Mouse (Mus musculus) brain, embryonic 14.5 days (tissue): ENCODE data around the gene Trim67. TPM values are rescaled to one million over a fixed set of nuclear protein-coding genes. Genes with fewer than 3 reads are reported as not detected.

ENCODE experiments used
- DNase-seq: peaks from one replicate; pipeline ENCODE4 v3.0.0-alpha.2; 2011; ENCODE audit warnings: low read depth
- CTCF ChIP-seq: fragments of 200-500 bp; IDR thresholded peaks from 2 replicates; pipeline ENCODE4 v1.5.1; 2012; ENCODE audit warnings: inconsistent platforms, mild to moderate bottlenecking, moderate library complexity, borderline replicate concordance; ENCODE audit not compliant: insufficient read depth, insufficient read length; ENCODE audit errors: extremely low read depth
- POLR2A ChIP-seq: fragments of 200-500 bp; IDR thresholded peaks from 2 replicates; pipeline ENCODE4 v1.6.1; 2012; ENCODE audit warnings: mild to moderate bottlenecking, inconsistent platforms, borderline replicate concordance; ENCODE audit not compliant: poor library complexity, insufficient read depth, insufficient read length, severe bottlenecking; ENCODE audit errors: extremely low read depth
- polyA plus RNA-seq: library from polyadenylated mRNA; depleted of rRNA; stranded (reverse); fragments of >200 nt; gene quantifications from 2 replicates; pipeline ENCODE4 v1.2.3, GENCODE M21; 2012; rRNA removed

Gene Trim67
- polyA plus RNA-seq, 1 experiment = 81.6 TPM

- TF ChIP-seq CTCF = no peak
- TF ChIP-seq POLR2A = no peak
- no peak for DNase-seq
Measured at GRCm38 (mm10) chr8:124866669-124867068, 73.8 kb downstream of the Trim67 start.

GRCm38 (mm10) chr8:124867126-124867525 lies 74.2 kb downstream of the Trim67 start:
- no peak for TF ChIP-seq CTCF
- no peak for TF ChIP-seq POLR2A
- DNase-seq = no peak

GRCm38 (mm10) chr8:124869708-124870107 lies 76.8 kb downstream of the Trim67 start:
- TF ChIP-seq POLR2A (no peak), CTCF (no peak)
- DNase-seq = no peak

- DNase-seq = no peak
- TF ChIP-seq CTCF (no peak), POLR2A (no peak)
Measured at GRCm38 (mm10) chr8:124871474-124871873, 78.6 kb downstream of the Trim67 start.

GRCm38 (mm10) chr8:124872081-124872480 lies 79.2 kb downstream of the Trim67 start:
- TF ChIP-seq POLR2A (no peak), CTCF (no peak)
- no peak for DNase-seq

- no peak for DNase-seq
- TF ChIP-seq POLR2A = no peak
- no peak for TF ChIP-seq CTCF
Measured at GRCm38 (mm10) chr8:124872690-124873089, 79.8 kb downstream of the Trim67 start.

DNA sequence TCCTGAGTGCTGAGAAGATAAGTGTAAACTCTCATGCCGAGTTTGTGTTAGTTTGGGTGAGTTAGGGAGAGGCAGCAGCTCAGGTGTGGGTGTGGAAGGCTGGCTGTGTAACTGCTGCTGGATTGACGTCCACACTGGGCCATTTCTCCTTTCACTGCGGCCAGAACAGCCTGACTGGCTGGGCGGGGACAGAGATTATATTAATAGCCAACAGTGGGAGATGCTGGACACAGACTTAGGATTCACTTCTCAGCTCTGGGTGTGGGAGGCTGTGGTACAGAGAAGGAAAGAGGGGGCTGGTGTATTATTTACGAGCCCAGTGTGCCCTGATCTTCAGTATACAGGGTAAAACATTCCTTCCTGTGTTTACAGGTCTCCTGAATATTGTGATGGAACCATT lies 85.2 kb downstream of the Trim67 start:
- DNase-seq = no peak
- TF ChIP-seq CTCF (no peak), POLR2A (no peak)

GRCm38 (mm10) chr8:124878946-124879526 lies 86.1 kb downstream of the Trim67 start:
- no peak for DNase-seq

More at GRCm38 (mm10) chr8:124878946-124879526, 86.1 kb downstream of the Trim67 start:
- no peak for TF ChIP-seq CTCF
- TF ChIP-seq POLR2A = no peak

Other genes starting within 250 kb of the Trim67 start
- 0.10 and 0.30 TPM in 2 replicates for gene Agt, start 223.4 kb upstream of the Trim67 start, polyA plus RNA-seq
- not detected in 2 replicates for gene Capn9, start 217.0 kb upstream of the Trim67 start, polyA plus RNA-seq
- gene 2310022B05Rik, start 129.7 kb upstream of the Trim67 start, polyA plus RNA-seq = 78.7 and 83.1 TPM in 2 replicates
- gene Ttc13, start 71.1 kb upstream of the Trim67 start, polyA plus RNA-seq = 56.3 and 57.0 TPM in 2 replicates
- 45.7 and 53.7 TPM in 2 replicates for gene Arv1, start 71.0 kb upstream of the Trim67 start, polyA plus RNA-seq
- gene Fam89a, start 41.3 kb upstream of the Trim67 start, polyA plus RNA-seq = 0.49 and 0.64 TPM in 2 replicates
- gene Gnpat, start 69.9 kb downstream of the Trim67 start, polyA plus RNA-seq = 81.7 and 84.6 TPM in 2 replicates
- gene 2810004N23Rik, start 70.0 kb downstream of the Trim67 start, polyA plus RNA-seq = 22.6 and 23.7 TPM in 2 replicates
- gene Exoc8, start 104.6 kb downstream of the Trim67 start, polyA plus RNA-seq = 10.3 and 15.2 TPM in 2 replicates
- gene Sprtn, start 104.8 kb downstream of the Trim67 start, polyA plus RNA-seq = 20.0 and 20.3 TPM in 2 replicates
- gene Egln1, start 156.2 kb downstream of the Trim67 start, polyA plus RNA-seq = 56.9 and 58.9 TPM in 2 replicates
- gene Tsnax, start 219.9 kb downstream of the Trim67 start, polyA plus RNA-seq = 160 and 167 TPM in 2 replicates